Mouse (Mus musculus) large intestine, adult 2 months (tissue): Measurements from ENCODE around the gene Insrr. TPM values are rescaled to one million over a fixed set of nuclear protein-coding genes. Genes with fewer than 3 reads are reported as not detected.

Experiments used
- DNase-seq: peaks from one replicate; pipeline ENCODE4 v3.0.0-alpha.2; 2012; ENCODE audit warnings: low read depth, low spot score
- WGBS: fragments of 180-500 bp; shearing (Covaris S2); methylation state at CpG from one replicate; pipeline ENCODE4 v1.1.7; 2018; 5-methylcytosine and 5-hydroxymethylcytosine counted together
- polyA plus RNA-seq: library from polyadenylated mRNA; depleted of rRNA; stranded (reverse); fragments of >200 nt; gene quantifications from 2 replicates; pipeline ENCODE4 v1.2.3, GENCODE M21; 2012

Insrr gene
- polyA plus RNA-seq, 1 experiment, result 1.3 TPM

GRCm38 (mm10) chr3:87770280-87770679 is 26.5 kb upstream of the Insrr start:
- 0% methylated on average over 4 of the region's 4 CpGs for WGBS
- DNase-seq, result no peak

GRCm38 (mm10) chr3:87771088-87771487 is 25.7 kb upstream of the Insrr start:
- no peak for DNase-seq
- WGBS, result 18% methylated on average over 6 of the region's 6 CpGs

- DNase-seq, result no peak
- WGBS, result 35% methylated on average over 23 of the region's 23 CpGs
These were observed 18.5 kb upstream of the Insrr start for GRCm38 (mm10) chr3:87778283-87778682.

- DNase-seq, result no peak
- whole genome bisulfite sequencing, result 62% methylated on average over 2 of the region's 2 CpGs
These were observed 17.7 kb upstream of the Insrr start for GRCm38 (mm10) chr3:87779086-87779485.

GRCm38 (mm10) chr3:87783282-87784023 is 13.3 kb upstream of the Insrr start:
- WGBS, result 81% methylated on average over 25 of the region's 25 CpGs
- no peak for DNase-seq

- WGBS, result 66% methylated on average over 5 of the region's 5 CpGs
- DNase-seq, result no peak
These were observed 11.6 kb upstream of the Insrr start for GRCm38 (mm10) chr3:87785156-87785555.

- WGBS, result 44% methylated on average over 6 of the region's 6 CpGs
- no peak for DNase-seq
These were observed 11.0 kb upstream of the Insrr start for GRCm38 (mm10) chr3:87785626-87786214.

GRCm38 (mm10) chr3:87789248-87789647 is 7.5 kb upstream of the Insrr start:
- DNase-seq, result no peak
- WGBS, result 50% methylated on average over 1 of the region's 1 CpGs

- WGBS, result 53% methylated on average over 5 of the region's 5 CpGs
- no peak for DNase-seq
These were observed 7.0 kb upstream of the Insrr start for GRCm38 (mm10) chr3:87789768-87790167.

- WGBS, result 1% methylated on average over 44 of the region's 47 CpGs
- DNase-seq, result no peak
These were observed 1.8 kb upstream of the Insrr start, which contains the start of gene Ntrk1 for GRCm38 (mm10) chr3:87794922-87795325. TSS of gene Ntrk1 (minus strand) at chr3:87795162.

GRCm38 (mm10) chr3:87795336-87796277 is 1.1 kb upstream of the Insrr start:
- DNase-seq, result no peak

GRCm38 (mm10) chr3:87801681-87802080 is 4.9 kb downstream of the Insrr start:
- WGBS, result 30% methylated on average over 5 of the region's 5 CpGs
- DNase-seq, result no peak

More at GRCm38 (mm10) chr3:87795336-87796277, 1.1 kb upstream of the Insrr start:
- WGBS, result 17% methylated on average over 33 of the region's 33 CpGs

- DNase-seq, result no peak
- WGBS, result 4% methylated on average over 26 of the region's 26 CpGs
These were observed 7.4 kb downstream of the Insrr start for GRCm38 (mm10) chr3:87804038-87804677.

- DNase-seq, result no peak
- 10% methylated on average over 28 of the region's 28 CpGs for WGBS
These were observed 12.7 kb downstream of the Insrr start for GRCm38 (mm10) chr3:87809322-87809962.

GRCm38 (mm10) chr3:87811297-87811696 is 14.5 kb downstream of the Insrr start:
- no peak for DNase-seq
- WGBS, result 79% methylated on average over 8 of the region's 8 CpGs

GRCm38 (mm10) chr3:87812413-87812812 is 15.7 kb downstream of the Insrr start:
- WGBS, result 67% methylated on average over 4 of the region's 4 CpGs
- no peak for DNase-seq

GRCm38 (mm10) chr3:87812873-87813272 is 16.1 kb downstream of the Insrr start:
- WGBS, result 34% methylated on average over 10 of the region's 10 CpGs

GRCm38 (mm10) chr3:87816166-87816565 is 19.4 kb downstream of the Insrr start:
- WGBS, result 63% methylated on average over 6 of the region's 6 CpGs
- no peak for DNase-seq

More at GRCm38 (mm10) chr3:87812873-87813272, 16.1 kb downstream of the Insrr start:
- DNase-seq, result no peak

- 5% methylated on average over 12 of the region's 12 CpGs for WGBS
- DNase-seq, result peak; percentile 58
These were observed 19.9 kb downstream of the Insrr start for GRCm38 (mm10) chr3:87816646-87817093.
